Mouse (Mus musculus): Measurements from ENCODE around the gene Krtap17-1.

Krtap17-1 gene

GRCm38 (mm10) chr11:99964213-99964612 is 29.6 kb downstream of the Krtap17-1 start:
- DNase-seq, result no peak

DNA sequence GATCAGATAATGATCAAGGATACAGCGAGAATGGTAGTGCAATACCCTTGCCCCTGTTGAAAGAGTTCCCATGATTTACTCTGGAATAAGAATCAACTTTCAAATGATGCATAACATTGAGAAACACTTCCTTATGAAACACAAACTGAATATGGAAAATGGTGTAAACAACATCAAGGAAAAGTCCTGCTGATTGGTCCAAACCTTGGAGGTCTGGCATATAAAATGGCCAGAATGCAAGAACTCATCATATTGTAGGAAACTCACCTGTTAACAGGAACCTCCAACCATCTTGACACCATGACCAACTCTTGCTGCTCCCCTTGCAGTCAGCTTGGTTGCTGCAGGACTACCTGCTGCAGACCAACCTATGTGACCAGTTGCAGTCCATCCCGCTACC is 45.6 kb downstream of the Krtap17-1 start, which contains the start of gene Krtap9-5:
Krtap9-5 (plus strand) TSS at position 301 of the 400 bp plus-strand sequence.
- DNase-seq, result no peak
